Mouse (Mus musculus) liver, adult (tissue): ENCODE measurements around the gene Gm28635.

Experiments
- GATA4 ChIP-seq: IDR thresholded peaks from 2 replicates; pipeline ENCODE4 v1.6.1; 2014; ENCODE audit warnings: mild to moderate bottlenecking, low read length; ENCODE audit not compliant: insufficient replicate concordance

Gene Gm28635

DNA sequence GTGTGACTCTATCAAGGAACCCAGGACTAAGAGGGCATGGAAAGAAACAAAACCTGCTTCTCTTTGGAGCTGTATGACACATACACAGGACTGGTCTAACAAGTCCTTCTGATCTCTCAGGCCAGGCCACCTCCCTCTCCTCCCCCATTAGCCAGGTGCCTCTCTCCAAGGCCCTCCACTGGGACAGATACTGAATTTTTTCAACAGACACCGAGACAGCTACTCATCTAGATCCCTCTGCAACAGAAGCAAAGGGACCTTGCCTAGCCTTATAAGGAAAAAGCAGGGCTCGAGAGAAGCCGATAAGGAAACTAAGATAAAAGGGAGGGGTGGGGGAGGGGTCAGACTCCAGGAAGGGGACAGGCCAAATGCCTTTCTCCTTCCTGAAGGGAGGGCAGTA, 44.8 kb downstream of the Gm28635 start:
- TF ChIP-seq GATA4: peak; percentile 68; the same call in 1 of the 2 replicates

DNA sequence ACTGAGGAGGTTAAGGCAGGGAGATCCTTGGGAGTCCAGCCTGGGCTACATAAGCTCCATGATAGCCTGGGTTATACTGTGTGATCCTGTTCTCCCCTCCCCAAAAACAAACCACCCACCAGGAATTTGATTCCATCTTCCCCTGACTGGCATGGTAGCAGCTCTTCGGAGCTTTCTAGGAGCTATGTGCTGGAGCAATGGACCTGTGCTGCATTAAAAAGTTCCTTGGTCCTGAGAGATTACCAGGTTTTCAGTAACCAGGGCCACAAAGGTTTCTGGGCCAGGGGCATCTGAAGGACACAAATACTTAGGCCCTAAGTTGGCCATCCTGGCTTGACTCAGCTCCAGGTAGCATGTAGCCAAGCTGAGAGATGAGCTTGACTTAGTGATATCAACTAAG, 45.8 kb downstream of the Gm28635 start:
- no peak for TF ChIP-seq GATA4

DNA sequence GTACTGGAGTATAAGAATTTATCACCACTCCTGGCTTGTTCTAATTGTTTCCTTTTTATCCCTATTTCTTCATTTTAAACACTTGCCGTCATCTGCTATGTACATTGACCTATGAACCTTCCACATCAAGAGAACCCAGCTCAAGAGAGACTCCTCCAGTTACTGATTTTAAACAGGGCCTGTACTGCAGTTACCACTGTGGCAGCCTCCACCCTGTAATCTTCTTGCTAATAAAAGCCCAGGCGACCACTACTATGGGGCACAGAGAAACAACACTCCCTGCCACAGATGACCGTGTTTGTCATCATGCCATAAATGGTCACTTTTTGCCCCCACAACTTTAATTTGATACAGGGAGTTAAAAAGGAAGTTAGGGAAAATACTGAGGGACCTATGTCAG, 50.8 kb downstream of the Gm28635 start:
- TF ChIP-seq GATA4: no peak

DNA sequence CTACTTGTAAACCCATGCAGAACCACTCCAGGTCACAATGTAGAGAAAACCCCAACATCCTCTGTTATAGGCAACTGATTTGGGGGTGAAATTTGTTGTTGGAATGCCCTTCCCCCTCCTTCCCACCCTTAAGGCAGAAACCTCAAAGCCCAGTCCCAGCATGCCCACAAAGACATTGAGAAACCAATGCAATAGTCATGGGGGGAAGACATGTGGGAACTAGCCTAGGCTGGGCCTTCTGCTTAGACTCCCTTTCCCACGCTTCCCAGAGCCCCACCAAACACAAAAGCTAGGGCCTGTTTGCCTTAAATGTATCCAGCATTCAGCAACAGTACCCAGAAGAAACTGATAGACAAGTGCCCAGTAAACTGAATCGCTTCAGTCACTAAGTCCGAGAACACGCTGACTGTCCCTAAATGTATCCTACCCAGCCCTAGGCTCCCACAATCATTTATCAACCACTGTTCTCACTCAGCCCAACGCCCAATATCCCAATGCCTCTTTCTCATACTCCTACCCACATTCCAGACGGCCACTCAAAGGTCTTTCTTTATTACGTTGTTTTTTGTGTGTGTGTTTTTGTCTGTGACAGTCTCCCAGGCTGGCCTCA, 51.4 kb downstream of the Gm28635 start:
- TF ChIP-seq GATA4: no peak

GRCm38 (mm10) chr2:84624201-84624600, 53.6 kb downstream of the Gm28635 start:
- no peak for TF ChIP-seq GATA4

DNA sequence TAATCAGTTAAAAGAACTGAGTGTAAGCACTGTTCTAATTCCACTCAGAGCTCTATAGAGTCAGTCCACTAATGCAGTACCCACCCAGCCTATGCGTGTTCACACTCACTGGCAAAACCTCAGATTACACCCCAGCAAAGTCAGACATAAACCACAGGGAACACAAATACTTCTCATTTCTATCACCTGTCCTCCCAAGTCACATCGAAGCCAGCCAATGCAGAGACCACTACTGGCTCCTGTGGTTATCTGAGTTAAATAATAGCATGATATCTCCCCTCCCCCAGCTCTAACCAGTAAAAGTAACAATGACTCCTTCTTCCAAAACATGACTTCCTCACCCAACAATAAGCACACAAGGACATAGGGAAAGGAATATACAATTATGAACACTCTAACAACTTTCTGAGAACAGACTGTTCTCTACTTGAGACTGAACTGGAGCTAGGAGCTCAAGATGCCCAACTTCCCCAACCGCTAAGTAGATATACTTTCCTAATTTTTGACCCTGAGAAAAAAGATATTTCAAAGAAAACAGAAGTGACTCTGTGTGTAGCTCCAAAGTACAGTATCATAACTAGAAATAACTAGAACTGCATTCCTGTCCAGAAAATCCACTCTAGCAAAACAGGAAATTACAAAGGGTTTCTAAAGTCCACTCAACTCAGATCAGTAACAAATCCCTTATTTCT, 54.3 kb downstream of the Gm28635 start:
- no peak for TF ChIP-seq GATA4

DNA sequence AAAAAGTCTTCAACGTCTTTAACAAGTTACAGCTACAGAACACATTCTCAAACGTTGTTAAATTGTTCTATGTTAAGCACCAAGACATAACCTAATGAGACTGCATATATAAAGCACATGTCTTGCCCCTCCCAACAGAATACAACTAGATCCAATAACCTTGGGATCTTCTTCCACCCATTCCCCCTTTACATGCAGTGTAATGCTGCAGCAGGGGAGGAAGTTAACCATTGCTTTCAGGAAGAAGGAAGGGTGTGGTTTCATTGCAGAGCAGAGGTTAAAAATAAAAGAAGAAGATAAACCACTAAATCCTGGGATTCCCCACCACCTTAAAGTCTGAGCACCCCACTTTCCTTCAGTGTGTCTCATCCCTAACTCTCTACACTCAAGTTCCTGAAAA, 55.2 kb downstream of the Gm28635 start:
- TF ChIP-seq GATA4: no peak

GRCm38 (mm10) chr2:84619646-84620340, 58.0 kb downstream of the Gm28635 start:
- no peak for TF ChIP-seq GATA4

DNA sequence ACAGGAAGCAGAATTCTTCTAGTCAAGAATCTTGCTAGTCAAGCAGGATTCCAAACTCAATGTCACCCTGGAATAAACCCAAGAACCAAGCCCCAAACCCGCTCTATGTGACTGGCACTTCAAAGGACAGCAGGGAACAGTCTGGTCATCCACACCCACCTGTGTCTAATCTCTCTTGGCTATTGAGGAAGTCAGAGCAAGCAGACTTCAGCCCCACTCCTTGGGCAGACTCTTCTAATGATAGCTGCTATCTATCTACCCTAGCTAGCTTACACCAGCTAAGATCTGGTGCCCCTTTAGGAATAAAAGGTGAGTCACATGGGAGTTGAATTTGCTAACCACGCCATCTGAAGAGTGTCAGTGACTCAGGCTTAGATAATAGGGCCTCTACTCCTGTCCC, 58.9 kb downstream of the Gm28635 start:
- no peak for TF ChIP-seq GATA4

GRCm38 (mm10) chr2:84617637-84618515, 60.0 kb downstream of the Gm28635 start:
- no peak for TF ChIP-seq GATA4

DNA sequence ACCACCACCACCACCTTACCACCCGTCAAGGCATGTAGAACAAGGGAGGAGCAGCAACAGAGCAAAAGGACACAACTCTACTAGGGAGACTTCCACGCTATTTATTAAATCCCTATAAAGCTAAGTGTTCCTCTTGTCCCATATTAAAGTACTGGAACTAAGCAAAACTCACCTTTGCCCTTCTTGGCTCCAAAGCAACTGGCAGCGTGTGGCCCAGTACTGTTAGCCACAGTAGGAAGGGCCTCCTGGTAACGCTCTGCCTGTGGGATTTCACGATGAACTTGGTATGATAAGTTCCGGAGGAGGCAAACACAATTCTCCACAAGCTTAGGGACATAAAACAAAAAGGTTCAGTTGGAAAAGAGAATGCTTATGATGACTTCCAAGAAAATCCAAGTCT, 65.1 kb downstream of the Gm28635 start:
- no peak for TF ChIP-seq GATA4

- TF ChIP-seq GATA4: no peak
Measured at GRCm38 (mm10) chr2:84607842-84608241, 70.0 kb downstream of the Gm28635 start.

GRCm38 (mm10) chr2:84600977-84601376, 76.9 kb downstream of the Gm28635 start:
- TF ChIP-seq GATA4: no peak

GRCm38 (mm10) chr2:84599270-84599888, 78.5 kb downstream of the Gm28635 start:
- TF ChIP-seq GATA4: no peak

GRCm38 (mm10) chr2:84597123-84597522, 80.7 kb downstream of the Gm28635 start:
- TF ChIP-seq GATA4: no peak
